Mouse (Mus musculus) layer of hippocampus, adult 9-10 months (tissue): ENCODE data around the gene Vegfb.

ENCODE experiments used
- DNase-seq: peaks from one replicate; pipeline ENCODE4 v3.0.0; 2022; ENCODE audit warnings: low spot score

Gene Vegfb

DNA sequence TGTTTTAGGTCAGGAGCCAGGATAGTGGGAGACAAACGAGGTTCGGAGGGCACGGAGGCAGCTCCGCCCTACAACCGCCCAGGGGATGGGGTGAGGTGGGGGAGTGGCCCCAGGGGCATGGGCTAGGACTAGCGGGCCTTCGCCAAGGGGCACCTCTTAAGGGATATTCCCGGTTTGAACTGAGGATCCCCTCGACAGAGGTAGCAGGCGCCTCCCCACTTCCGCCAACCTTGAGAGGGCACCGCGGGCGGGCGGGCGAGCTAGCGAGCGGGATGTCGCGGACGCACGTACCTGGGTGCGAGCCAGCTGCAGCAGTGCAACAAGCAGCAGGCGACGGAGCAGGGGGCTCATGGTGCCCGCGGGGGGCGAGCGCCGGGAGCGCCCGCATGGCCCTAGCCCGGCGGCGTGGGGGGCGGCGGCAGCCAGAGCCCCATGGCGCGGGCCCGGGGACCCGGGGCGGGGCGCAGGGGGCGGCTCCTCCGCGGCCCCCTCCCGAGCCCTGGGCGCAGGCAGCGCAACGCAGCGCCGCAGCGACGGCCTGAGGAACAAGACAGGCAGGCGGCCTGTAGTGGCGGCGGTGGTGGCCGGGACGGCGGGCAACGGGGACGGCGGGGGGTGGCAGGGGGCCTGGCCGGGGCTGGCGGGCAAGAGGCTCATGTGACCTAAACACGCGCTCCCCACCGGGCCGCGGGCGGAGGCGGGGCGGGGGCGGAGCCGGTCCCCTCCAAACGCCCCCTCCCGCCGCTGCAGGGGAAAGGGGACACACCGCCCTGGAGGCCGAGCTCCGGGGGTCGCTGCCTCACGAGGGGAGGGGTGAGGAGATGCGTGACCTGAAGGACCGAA is at the start of gene Vegfb:
Gene Vegfb, minus strand, starts transcription at position 591 of the 843 bp plus-strand sequence.
- no peak for DNase-seq

DNA sequence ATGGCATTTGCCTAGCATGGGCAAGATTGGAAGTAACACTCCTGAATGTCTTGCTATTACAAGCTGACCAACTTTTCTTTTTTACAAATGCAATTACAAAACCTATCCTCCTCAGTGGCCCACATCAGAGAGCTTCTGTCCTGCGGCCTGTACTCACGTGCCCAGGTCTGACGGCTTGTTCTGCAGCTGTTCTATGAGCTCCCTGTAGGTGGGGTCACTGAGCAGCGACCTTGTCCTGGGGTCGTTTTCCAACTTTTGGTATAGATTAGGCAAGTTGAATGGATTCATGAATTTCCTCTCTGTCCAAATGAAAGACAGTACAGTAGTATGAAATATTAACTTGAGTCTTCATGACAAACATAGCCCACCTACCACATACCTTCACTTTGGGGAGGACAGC is 46.6 kb upstream of the Vegfb start:
- DNase-seq = no peak

DNA sequence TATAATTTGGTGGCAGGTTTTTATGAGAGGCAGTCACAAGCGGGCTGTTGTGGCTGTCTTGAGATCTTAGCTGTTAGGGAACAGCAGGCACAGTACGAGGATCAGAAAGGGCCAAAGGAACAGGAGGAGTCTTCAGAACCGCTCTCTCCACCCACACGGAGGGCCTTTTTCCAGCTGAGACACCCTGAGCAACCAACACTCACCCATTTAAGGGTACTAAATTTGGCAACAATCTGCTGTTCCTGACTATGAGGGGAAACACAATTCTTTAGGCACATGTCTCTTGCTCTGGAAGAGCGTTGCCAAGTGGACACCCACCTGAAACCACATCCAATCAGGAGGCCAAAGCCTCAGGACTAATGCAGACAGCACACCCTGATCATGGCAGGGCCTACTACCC is 42.1 kb upstream of the Vegfb start:
- no peak for DNase-seq

DNA sequence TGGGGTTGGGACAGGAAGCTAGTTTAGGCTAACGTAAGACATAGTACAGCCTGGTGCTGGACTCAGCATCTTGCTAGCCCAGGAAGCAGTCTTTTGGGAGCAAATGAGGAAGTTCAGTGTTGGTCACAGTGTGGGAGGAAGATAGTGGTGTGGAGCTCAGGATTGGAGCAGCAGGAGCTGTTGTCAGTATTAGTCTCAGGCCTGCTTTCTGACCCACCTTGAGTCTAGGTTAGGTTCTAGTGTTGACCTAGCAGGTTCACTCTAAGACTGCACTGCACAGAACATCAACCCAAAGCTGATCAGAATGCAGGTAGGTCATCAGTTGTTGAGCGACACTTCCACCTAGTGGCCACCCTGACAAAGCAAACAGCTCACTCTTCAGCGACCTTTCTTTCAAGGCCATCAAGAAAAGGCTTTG is 32.8 kb upstream of the Vegfb start:
- DNase-seq = no peak

DNA sequence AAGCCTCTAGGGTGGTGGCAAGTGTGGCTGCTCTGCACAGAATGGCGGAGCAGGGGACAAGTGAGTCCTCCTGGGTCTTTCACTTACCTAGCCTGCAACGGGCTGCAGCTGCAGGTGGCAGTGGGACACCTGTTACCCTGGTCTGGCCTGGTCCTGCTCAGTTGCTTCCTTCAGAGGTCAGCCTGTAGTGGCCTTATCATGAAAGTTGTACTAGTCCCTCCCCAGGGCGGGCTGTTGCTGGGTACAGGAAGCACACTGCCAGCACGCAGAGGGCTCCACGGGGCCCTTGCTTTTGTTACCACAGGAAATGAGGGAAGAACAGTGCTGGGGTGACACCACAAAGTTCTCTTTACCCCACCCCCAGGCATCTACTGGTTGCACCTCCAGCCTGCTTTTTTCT is 31.7 kb upstream of the Vegfb start, which contains the start of gene Fermt3:
Gene Fermt3, minus strand, starts transcription at position 279 of the 400 bp plus-strand sequence.
- no peak for DNase-seq

- DNase-seq = no peak
Observed at GRCm38 (mm10) chr19:7018546-7018945, 31.1 kb upstream of the Vegfb start.

- no peak for DNase-seq
Observed at GRCm38 (mm10) chr19:7017541-7018457, 30.3 kb upstream of the Vegfb start.

GRCm38 (mm10) chr19:7014481-7015135 is 27.2 kb upstream of the Vegfb start:
- no peak for DNase-seq

GRCm38 (mm10) chr19:7013984-7014383 is 26.5 kb upstream of the Vegfb start:
- no peak for DNase-seq

DNA sequence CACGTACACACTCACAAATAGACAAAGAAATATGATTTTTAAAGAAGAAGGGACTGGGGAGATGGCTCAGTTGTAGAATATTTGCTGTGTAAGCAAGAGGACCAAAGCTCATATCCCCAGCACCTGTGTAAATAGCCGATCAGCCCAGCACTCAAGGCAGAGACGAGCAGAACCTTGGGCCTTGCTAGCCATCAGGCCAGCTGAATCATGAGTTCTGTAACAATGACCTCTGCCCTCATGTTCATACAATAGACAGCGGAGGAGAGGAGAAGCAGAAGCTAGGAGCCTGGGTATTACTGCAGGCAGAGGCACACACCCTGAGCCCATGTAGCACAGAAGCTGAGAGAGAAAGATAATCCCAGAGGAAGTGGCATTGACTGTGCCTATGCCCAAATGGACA is 25.0 kb upstream of the Vegfb start:
- no peak for DNase-seq

DNA sequence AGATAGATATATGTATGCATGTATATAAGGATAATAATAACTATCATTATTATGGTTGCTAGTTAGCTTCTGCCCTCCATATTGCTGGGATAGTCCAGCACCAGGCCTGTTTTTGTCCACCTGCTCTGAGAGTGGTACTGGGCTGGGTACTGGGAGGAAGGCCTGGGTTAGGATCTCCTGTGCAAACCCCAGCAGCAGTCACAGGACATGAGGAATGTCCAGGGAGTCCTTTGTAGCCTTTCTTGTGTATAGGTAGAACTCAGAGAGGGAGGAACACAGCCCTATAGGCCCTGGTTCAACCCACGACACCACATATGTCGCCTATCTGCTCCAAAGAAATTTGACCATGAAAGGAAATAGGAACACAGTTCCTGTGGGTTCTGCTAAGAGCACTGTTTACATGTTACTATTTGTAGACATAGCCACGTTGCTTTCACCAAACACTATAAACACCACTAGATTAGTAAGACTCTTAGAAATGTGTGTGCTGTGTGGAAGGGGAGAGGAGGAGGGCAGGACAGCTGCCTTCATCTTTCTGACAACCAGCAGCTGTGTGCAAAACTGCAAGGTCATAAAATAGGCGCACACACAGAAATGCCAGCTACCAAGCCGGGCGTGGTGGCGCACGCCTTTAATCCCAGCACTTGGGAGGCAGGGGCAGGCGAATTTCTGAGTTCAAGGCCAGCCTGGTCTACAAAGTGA is 19.6 kb upstream of the Vegfb start:
- no peak for DNase-seq

GRCm38 (mm10) chr19:6999360-7000063 is 12.1 kb upstream of the Vegfb start:
- DNase-seq = no peak

DNA sequence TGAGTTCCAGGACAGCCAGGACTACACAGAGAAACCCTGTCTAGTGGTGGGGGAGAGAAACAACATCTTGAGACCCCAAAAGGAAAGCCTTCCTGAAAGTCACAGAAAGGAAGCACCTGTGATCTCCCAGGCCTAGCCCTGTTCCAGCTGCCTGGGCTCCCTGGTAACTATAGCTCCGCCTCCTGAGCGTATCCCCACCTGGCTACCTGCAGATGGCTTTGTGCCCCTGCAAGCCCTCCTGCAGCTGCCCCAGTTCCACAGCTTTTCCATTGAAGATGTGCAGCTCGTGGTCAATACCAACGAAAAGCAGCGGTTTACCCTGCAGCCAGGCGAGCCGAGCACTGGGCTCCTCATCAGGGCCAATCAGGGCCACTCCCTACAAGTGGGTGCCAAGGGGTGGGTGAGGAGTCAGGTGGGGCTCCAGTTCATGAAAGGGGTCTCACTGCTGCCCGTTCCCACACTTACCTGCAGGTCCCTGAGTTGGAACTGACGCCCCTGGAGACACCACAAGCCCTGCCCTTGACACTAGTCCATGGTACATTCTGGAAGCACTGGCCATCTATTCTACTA is 10.4 kb upstream of the Vegfb start:
- DNase-seq = no peak

GRCm38 (mm10) chr19:6996006-6996405 is 8.6 kb upstream of the Vegfb start, which contains the start of the genes Nudt22 and Trpt1:
Gene Nudt22, minus strand, starts transcription at chr19:6996117.
Gene Trpt1, plus strand, starts transcription at chr19:6996131.
- DNase-seq = no peak

DNA sequence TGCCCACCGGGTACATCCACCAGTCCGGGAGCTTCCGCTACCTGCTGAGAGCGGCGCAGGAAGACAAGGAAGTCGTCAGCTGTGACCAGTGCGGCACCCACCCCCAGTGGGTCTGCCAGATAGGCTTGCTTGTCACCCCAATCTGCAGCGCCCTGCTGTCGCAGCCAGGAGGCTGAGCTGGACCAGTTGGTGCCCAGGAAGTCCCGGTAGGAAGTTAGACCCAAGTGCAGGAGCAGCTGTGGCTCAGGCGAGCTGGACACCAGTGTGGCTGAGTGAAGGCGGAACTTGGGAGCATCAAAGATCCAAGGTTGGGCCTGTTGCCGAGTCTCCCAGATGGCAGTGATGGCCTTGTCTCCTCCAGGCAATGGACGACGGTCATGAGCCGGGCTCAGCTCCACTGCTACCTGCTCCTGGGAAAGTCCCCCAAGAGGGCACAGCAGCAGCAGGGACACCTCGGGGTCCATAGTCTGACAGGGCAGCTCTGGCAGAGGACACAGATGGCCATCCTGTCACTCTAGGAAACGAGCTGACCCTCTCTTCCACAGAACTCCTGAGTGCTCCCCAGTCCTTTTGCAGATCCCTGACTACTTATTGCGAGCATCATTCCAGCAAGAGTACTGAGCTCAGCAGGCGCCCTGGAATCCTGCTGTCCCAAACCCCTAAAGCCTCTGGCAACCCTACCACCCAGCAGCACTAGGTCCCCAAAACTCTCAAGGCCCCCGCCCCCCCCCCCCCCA is 8.0 kb upstream of the Vegfb start:
- DNase-seq = no peak

DNA sequence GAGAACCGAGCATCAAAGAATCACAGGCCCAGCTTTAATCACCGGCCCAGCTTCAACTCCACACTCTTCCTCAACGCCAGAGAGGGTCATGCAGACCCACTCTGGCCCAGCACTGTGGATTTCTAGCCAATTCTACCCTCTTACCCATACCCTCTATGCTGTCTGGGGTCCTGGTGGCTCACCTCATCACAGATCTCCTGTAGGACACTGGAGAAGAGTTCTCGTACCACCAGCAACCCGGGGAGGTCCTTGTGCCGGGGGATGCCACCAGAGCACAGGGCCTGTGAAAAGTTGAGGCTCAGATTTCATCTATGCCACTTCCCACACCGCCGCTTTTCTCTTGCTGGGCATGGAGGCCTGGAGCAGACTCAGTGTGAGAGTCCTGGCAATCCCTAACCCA is 7.0 kb upstream of the Vegfb start:
- no peak for DNase-seq

- DNase-seq = no peak
Observed at GRCm38 (mm10) chr19:6994002-6994401, 6.6 kb upstream of the Vegfb start.

DNA sequence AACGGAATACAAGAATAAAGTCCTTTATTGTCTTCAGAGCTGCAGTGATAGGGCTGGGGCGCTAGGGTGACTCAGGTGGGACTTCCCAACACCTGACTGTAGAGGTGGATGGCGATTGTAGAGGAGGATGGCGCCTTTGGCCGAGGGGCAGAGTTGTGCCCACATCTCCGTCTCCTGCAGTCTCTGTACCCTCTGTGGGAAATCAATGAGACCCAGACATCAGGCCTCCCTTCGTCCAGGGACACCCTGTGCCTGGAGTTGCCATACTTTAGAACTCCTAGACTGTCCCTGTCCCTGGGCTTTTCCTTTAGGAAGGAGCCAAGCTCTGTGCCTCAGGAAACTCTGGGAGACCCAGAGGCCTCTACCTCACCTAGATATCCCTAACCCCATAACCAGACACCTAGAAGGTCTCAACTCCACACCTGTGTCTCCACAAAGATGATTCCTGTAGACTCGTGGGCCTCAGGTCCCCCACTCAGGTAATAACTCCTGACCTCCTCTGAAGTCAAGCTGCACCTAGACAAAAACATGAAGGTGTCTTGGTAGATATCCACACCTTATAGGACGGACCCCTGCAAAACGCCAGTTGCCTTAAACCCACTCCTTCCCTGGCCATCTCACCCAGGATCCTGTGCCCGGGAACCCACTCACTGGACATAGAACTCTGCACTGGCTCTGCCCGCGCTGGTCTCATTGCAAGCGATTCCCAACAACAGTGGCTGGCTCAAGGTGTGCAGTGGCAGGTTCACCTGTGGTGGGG is 5.7 kb upstream of the Vegfb start:
- no peak for DNase-seq
